Mouse (Mus musculus): ENCODE data around the gene Galc.

DNA sequence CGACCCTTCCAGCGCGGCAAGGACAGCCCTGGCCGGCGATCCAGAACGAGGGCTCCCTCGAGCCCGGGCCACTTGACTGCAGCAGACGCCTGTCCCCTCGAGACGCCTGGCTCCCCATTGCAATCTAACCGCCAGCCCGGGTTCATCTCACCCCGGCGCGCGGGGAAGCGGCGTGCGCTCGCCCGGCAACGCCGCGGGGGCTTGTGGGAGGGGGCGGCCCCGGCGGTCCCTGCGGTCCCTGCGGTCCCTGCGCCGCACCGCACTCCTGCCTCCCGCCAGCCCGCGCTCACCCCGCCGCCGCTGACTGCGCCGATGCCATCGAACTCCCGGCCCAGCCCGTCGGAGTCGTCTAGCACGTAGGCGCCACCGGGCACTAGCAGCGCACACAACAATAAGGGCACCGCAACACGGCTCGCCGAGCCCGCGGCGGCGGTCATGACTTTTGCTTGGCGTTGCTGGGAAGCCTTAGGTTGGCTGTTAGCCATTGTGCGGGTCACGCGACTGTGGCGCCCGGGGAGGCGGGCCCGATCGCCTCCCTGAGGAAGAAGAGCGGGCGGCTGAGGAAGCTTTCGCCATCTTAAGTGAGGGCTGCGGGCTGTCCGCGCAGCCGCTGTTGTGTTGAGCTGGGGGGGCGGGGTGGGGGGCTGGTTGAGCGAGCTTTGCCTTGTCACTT, at the start of gene Galc:
- TF ChIP-seq CTCF (IDR thresholded peaks at IDR 0.05; ENCODE audit: control insufficient read depth, insufficient read depth, low read length) = no peak
- peak; percentile 58; the same call in 1 of the 2 replicates for TF ChIP-seq POLR2A (IDR thresholded peaks at IDR 0.05; ENCODE audit: borderline replicate concordance, control insufficient read depth, low read depth, low read length)

Data from bone marrow, adult 2 months (tissue).